Mouse (Mus musculus): ENCODE data around the gene Btbd35f6. TPM values are rescaled to one million over a fixed set of nuclear protein-coding genes. Genes with fewer than 3 reads are reported as not detected.
"Not testable (repeated sequence)": the region's sequence is repeated elsewhere in the genome, so short reads cannot be mapped to it uniquely, and the experiment has no call there.

Gene Btbd35f6
- polyA plus RNA-seq (2015; fragmentation: Nextera tagmentation; extraction: Ambion mirVana) = not detected in 2 replicates

DNA sequence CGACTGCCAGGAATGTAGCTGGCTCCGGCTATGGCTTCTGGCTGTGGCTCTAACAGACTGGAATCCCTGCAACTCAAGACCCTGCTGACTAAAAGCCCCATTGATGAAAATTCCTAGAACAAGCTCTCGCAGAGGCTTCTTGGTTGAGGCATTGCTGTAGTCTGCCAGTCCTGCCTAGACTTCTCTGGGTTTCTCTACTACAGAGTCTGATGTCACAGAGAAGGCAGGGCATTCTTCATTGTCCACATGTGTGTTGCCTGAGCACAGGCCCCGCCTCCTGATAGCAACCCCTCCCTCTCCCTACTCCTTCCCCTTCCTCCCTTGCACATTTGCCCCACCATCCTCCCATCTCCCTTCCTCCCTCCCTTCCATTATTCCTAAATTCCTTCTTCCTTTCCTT lies at the start of gene Btbd35f6:
TSS of gene Btbd35f6 (minus strand) at position 101 of the 400 bp plus-strand sequence.
- H3K4me1 ChIP-seq; H3K4me3 ChIP-seq; H3K4me2 ChIP-seq; ATAC-seq (ENCODE audit: insufficient number of reproducible peaks, insufficient read depth, low FRiP score, low TSS enrichment, low read depth); H3K36me3 ChIP-seq; H3K9ac ChIP-seq; H3K27ac ChIP-seq; H3K27me3 ChIP-seq; H3K9me3 ChIP-seq: not testable (repeated sequence)
- WGBS = 68% methylated on average over 2 of the region's 4 CpGs

DNA sequence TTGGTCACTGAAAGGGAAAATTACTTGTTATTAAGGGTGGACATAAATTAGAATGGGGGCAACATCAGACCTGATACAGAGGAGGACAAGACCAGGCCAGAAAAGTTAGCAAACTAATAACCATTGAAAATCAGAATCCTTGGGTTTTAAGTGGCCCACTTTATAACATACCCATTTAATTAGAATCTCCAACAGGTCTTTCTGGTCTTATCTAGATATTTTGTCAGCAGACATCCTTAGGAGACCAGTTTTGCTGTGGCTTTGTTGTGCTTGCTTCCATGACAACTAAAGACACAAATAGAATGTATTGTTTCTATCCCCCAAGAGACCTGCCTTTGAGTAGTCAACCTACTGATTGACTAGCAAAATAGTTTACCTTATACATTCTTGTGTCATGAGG lies 30.4 kb upstream of the Btbd35f6 start, which contains the start of gene Gm21870:
TSS of gene Gm21870 (minus strand) at position 101 of the 400 bp plus-strand sequence.
- not testable (repeated sequence) for H3K4me2 ChIP-seq; H3K4me1 ChIP-seq; ATAC-seq (ENCODE audit: insufficient number of reproducible peaks, insufficient read depth, low FRiP score, low TSS enrichment, low read depth); H3K27ac ChIP-seq; H3K36me3 ChIP-seq; H3K4me3 ChIP-seq; H3K9me3 ChIP-seq; H3K9ac ChIP-seq; H3K27me3 ChIP-seq

DNA sequence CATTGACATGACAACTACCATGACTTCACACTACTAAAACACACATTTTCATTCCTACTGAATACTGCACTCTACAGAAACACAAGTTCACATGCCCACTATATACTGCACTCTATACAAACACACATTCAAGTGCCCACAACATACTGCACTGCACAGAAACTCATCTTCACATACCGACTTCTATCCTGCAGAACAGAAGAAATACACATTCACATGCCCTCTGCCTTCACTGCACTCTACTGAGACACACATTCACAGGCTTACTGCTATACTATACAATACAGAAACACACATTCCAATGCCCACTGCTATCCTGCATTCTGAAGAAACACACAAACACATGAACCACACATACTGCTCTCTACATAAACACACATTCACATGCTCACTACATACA lies 26.1 kb downstream of the Btbd35f6 start:
- H3K36me3 ChIP-seq; H3K27ac ChIP-seq; H3K4me2 ChIP-seq; H3K4me3 ChIP-seq; H3K4me1 ChIP-seq; ATAC-seq (ENCODE audit: insufficient number of reproducible peaks, insufficient read depth, low FRiP score, low TSS enrichment, low read depth); H3K27me3 ChIP-seq; H3K9ac ChIP-seq: not testable (repeated sequence)
- no CpG with 5 or more reads among the region's 1 CpGs for WGBS
- peaks cover 10% of the 10 kb centered on the region for H3K9me3 ChIP-seq

DNA sequence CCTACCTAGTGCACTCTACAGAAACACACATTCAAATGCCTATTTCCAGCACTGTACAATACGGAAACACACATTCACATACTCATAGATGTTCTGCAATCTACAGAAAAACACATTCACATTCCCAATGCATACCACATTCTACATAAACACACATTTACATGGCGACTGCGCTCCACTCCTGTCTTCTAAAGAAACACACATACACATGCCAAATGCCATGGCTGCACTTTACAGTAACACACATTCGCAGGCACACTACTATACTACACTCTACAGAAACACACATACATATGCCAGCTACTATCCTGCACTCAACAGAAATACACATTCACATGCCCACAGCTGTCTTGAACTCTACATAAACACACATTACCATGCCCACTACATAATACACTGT lies 28.1 kb downstream of the Btbd35f6 start:
- H3K9ac ChIP-seq; H3K27me3 ChIP-seq; H3K4me2 ChIP-seq; ATAC-seq (ENCODE audit: insufficient number of reproducible peaks, insufficient read depth, low FRiP score, low TSS enrichment, low read depth); H3K27ac ChIP-seq; H3K4me3 ChIP-seq; H3K4me1 ChIP-seq; H3K36me3 ChIP-seq: not testable (repeated sequence)
- H3K9me3 ChIP-seq = peaks cover 10% of the 10 kb centered on the region
- WGBS = 78% methylated on average over 4 of the region's 4 CpGs

- not testable (repeated sequence) for H3K9ac ChIP-seq; H3K4me2 ChIP-seq; H3K27ac ChIP-seq; ATAC-seq (ENCODE audit: insufficient number of reproducible peaks, insufficient read depth, low FRiP score, low TSS enrichment, low read depth); H3K4me1 ChIP-seq; H3K4me3 ChIP-seq; H3K27me3 ChIP-seq; H3K36me3 ChIP-seq
- peaks cover 15% of the 10 kb centered on the region for H3K9me3 ChIP-seq
- no CpG with 5 or more reads among the region's 1 CpGs for WGBS
Measured at GRCm38 (mm10) chrX:33926344-33926743, 30.0 kb downstream of the Btbd35f6 start.

- not testable (repeated sequence) for H3K36me3 ChIP-seq; H3K9ac ChIP-seq; H3K27me3 ChIP-seq; H3K4me2 ChIP-seq; H3K4me3 ChIP-seq; ATAC-seq (ENCODE audit: insufficient number of reproducible peaks, insufficient read depth, low FRiP score, low TSS enrichment, low read depth); H3K4me1 ChIP-seq; H3K27ac ChIP-seq
- peaks cover 15% of the 10 kb centered on the region for H3K9me3 ChIP-seq
- WGBS = 77% methylated on average over 2 of the region's 2 CpGs
Measured at GRCm38 (mm10) chrX:33925420-33925819, 30.9 kb downstream of the Btbd35f6 start.

Other genes starting within 250 kb of the Btbd35f6 start
- not detected in 2 replicates for gene Gm21870, start 30.3 kb upstream of the Btbd35f6 start, polyA plus RNA-seq (2015; fragmentation: Nextera tagmentation; extraction: Ambion mirVana)
- gene Btbd35f9, start 205.0 kb upstream of the Btbd35f6 start, polyA plus RNA-seq (2015; fragmentation: Nextera tagmentation; extraction: Ambion mirVana) = not detected in 2 replicates